Mouse (Mus musculus) hindbrain, embryonic 15.5 days (tissue): Measurements from ENCODE around the gene Vmn1r50. TPM values are rescaled to one million over a fixed set of nuclear protein-coding genes. Genes with fewer than 3 reads are reported as not detected.
"Not testable (repeated sequence)": the region's sequence is repeated elsewhere in the genome, so short reads cannot be mapped to it uniquely, and the experiment has no call there.

Experiments used
- ATAC-seq: fragments of 200-750 bp; cut with Nextera tagmentation; 2 replicates; pipeline ENCODE4 v1.8.0; 2017; ENCODE audit warnings: low read depth, moderate number of reproducible peaks, moderate TSS enrichment; ENCODE audit not compliant: low FRiP score
- H3K27ac ChIP-seq: fragments of 300-500 bp; sonication (generic); replicated peaks from 2 replicates; pipeline ENCODE4 v1.5.1; 2015; ENCODE audit warnings: mild to moderate bottlenecking, inconsistent platforms
- H3K27me3 ChIP-seq: fragments of 300-500 bp; sonication (generic); 2 replicates; pipeline ENCODE4 v1.6.1; 2015; ENCODE audit warnings: control low read depth, inconsistent platforms
- H3K36me3 ChIP-seq: fragments of 300-500 bp; sonication (generic); 2 replicates; pipeline ENCODE4 v1.6.1; 2015; ENCODE audit warnings: control low read depth, inconsistent platforms
- H3K4me1 ChIP-seq: fragments of 300-500 bp; sonication (generic); replicated peaks from 2 replicates; pipeline ENCODE4 v1.6.1; 2015; ENCODE audit warnings: control low read depth, inconsistent platforms
- H3K4me2 ChIP-seq: fragments of 300-500 bp; sonication (generic); 2 replicates; pipeline ENCODE4 v1.6.1; 2015; ENCODE audit warnings: moderate library complexity, mild to moderate bottlenecking, inconsistent platforms
- H3K4me3 ChIP-seq: fragments of 300-500 bp; sonication (generic); 2 replicates; pipeline ENCODE4 v1.5.1; 2015; ENCODE audit warnings: mild to moderate bottlenecking, inconsistent platforms
- H3K9ac ChIP-seq: fragments of 300-500 bp; sonication (generic); 2 replicates; pipeline ENCODE4 v1.6.1; 2015; ENCODE audit warnings: inconsistent platforms
- H3K9me3 ChIP-seq: fragments of 300-500 bp; sonication (generic); 2 replicates; pipeline ENCODE4 v1.6.1; 2016; ENCODE audit warnings: control low read depth, inconsistent platforms
- WGBS: fragments of 180-500 bp; shearing (Covaris S2); methylation state at CpG from one replicate; pipeline ENCODE4 v1.1.7; 2015; 5-methylcytosine and 5-hydroxymethylcytosine counted together
- polyA plus RNA-seq: library from polyadenylated mRNA; unstranded; fragments of >200 nt; fragmentation: Nextera tagmentation; extraction: Ambion mirVana; gene quantifications from 2 replicates; pipeline ENCODE4 v1.2.1, GENCODE M21; 2015

Gene Vmn1r50
- polyA plus RNA-seq: not detected in 2 replicates

DNA sequence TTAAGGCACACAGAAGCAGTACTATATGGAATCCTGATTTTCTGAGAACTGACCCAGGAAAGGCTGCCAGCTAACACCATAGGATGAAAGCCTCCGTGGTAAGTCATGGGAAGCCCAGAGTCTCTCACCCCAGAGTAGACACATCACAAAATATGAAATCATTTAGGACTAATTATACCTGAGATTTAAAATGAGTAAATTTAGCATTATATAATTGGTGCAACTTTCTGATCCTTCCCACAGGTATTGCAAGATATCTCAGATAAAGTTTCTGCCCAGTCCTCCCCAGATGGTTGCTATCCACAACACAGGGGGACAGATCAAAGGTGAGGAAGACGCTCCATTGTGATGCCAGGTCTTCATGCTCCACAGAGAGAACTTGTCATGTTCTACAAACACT is at the start of gene Vmn1r50:
TSS of gene Vmn1r50 (plus strand) at position 301 of the 400 bp plus-strand sequence.
- ATAC-seq: no peak
- no peak within 1 kb of the TSS for H3K9ac ChIP-seq
- H3K4me3 ChIP-seq: no peak within 1 kb of the TSS
- no peaks in the 10 kb centered on the region for H3K27me3 ChIP-seq
- no peaks in the 10 kb centered on the region for H3K4me1 ChIP-seq
- H3K9me3 ChIP-seq: no peaks in the 10 kb centered on the region
- no peak within 1 kb of the TSS for H3K4me2 ChIP-seq
- no peak within 1 kb of the TSS for H3K27ac ChIP-seq
- WGBS: 62% methylated on average over 2 of the region's 2 CpGs
- H3K36me3 ChIP-seq: no peaks in the 10 kb centered on the region

DNA sequence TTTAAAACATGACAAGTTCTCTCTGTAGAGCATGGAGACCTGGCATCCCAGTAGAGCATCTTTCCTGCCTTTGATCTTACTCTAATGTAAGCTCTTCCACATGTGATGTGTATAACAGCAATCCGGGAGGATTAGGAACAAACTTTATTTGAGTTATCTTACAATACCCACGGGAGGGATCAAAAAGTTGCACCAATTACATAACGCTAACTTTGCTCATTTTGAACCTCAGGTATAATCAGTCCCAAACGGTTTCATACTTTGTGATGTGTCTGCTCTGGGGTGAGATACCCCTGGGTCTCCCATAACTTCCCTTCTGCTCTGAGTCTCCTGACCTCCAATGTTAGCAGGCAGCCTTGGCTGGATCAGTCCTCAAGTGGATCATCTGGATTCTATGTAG is 22.8 kb upstream of the Vmn1r50 start, which contains the start of gene Vmn1r49:
TSS of gene Vmn1r49 (minus strand) at position 101 of the 400 bp plus-strand sequence.
- Histone ChIP-seq H3K9ac (no peak within 1 kb of the TSS), H3K27me3 (no peaks in the 10 kb centered on the region), H3K9me3 (no peaks in the 10 kb centered on the region), H3K4me2 (no peak within 1 kb of the TSS), H3K4me1 (no peaks in the 10 kb centered on the region), H3K36me3 (no peaks in the 10 kb centered on the region), H3K4me3 (no peak within 1 kb of the TSS), H3K27ac (no peak within 1 kb of the TSS)
- 85% methylated on average over 4 of the region's 4 CpGs for WGBS
- no peak for ATAC-seq

DNA sequence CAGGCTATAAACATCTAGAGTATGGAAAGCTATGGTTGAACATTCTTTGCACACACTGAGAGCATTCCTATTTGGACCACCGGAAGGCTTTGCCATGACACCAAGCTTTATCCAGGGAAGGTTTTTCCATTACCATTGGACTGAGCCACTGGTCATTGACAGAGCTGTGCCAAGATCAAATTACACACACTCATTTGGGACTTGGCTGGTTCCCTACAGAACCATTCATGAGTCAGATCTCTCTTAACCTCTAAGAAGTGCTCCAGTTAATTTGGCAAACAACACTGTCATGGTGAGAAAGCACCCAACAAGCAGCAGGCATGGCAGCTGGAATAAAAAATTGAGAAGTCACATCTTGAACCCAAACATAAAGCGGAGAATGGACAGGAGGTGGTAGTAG is 664 bp upstream of the Vmn1r50 start:
- no peak overlapping the region for H3K4me2 ChIP-seq
- no peaks in the 10 kb centered on the region for H3K9me3 ChIP-seq
- 90% methylated on average over 2 of the region's 2 CpGs for WGBS
- no peak overlapping the region for H3K9ac ChIP-seq
- no peak overlapping the region for H3K4me3 ChIP-seq
- no peaks in the 10 kb centered on the region for H3K27me3 ChIP-seq
- H3K36me3 ChIP-seq: no peaks in the 10 kb centered on the region
- no peaks in the 10 kb centered on the region for H3K4me1 ChIP-seq
- no peak for ATAC-seq
- H3K27ac ChIP-seq: no peak overlapping the region

DNA sequence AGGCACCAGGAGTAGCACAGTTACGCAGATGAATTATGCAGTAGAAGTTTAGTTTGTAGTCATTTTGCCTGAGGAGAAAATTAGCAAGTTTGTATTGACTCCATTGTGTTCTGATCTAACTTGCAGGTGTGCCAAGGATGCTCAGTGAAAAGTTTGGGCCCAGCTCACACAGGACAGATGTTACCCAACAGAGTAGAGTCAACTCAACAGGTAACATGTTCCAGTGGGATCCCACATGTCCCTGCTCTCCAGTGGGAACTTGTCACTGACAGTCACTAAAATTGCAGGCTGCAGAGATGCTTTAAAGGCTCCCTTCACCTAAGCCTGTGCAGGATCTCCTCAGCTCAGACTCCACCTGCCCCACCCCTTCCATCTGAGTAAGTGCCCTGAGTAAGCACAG is 21.1 kb downstream of the Vmn1r50 start, which contains the start of gene Vmn1r51:
TSS of gene Vmn1r51 (plus strand) at position 301 of the 400 bp plus-strand sequence.
- not testable (repeated sequence) for H3K9ac ChIP-seq, H3K36me3 ChIP-seq, H3K4me2 ChIP-seq, H3K9me3 ChIP-seq, H3K4me3 ChIP-seq, H3K27me3 ChIP-seq, ATAC-seq, H3K4me1 ChIP-seq, H3K27ac ChIP-seq
- WGBS: 96% methylated on average over 1 of the region's 1 CpGs

Other genes starting within 250 kb of the Vmn1r50 start
- not detected in 2 replicates for gene Vmn1r42, start 225.0 kb upstream of the Vmn1r50 start, polyA plus RNA-seq
- gene Vmn1r43, start 225.0 kb upstream of the Vmn1r50 start, polyA plus RNA-seq: not detected in 2 replicates
- not detected in 2 replicates for gene Vmn1r44, start 217.8 kb upstream of the Vmn1r50 start, polyA plus RNA-seq
- not detected in 2 replicates for gene Vmn1r45, start 160.8 kb upstream of the Vmn1r50 start, polyA plus RNA-seq
- not detected in 2 replicates for gene Vmn1r46, start 132.1 kb upstream of the Vmn1r50 start, polyA plus RNA-seq
- gene Vmn1r47, start 85.3 kb upstream of the Vmn1r50 start, polyA plus RNA-seq: not detected in 2 replicates
- not detected in 2 replicates for gene Vmn1r48, start 64.6 kb upstream of the Vmn1r50 start, polyA plus RNA-seq
- gene Vmn1r49, start 22.9 kb upstream of the Vmn1r50 start, polyA plus RNA-seq: not detected in 2 replicates
- gene Vmn1r51, start 21.2 kb downstream of the Vmn1r50 start, polyA plus RNA-seq: 0.05 TPM in 2 replicates
- gene Vmn1r52, start 73.4 kb downstream of the Vmn1r50 start, polyA plus RNA-seq: not detected in 2 replicates
- gene V1ra8, start 101.4 kb downstream of the Vmn1r50 start, polyA plus RNA-seq: not detected in 2 replicates
- not detected in 2 replicates for gene Vmn1r53, start 123.0 kb downstream of the Vmn1r50 start, polyA plus RNA-seq
- gene Vmn1r54, start 144.9 kb downstream of the Vmn1r50 start, polyA plus RNA-seq: not detected in 2 replicates
- gene BC048671, start 199.8 kb downstream of the Vmn1r50 start, polyA plus RNA-seq: not detected in 2 replicates
- gene Chst13, start 223.8 kb downstream of the Vmn1r50 start, polyA plus RNA-seq: 0.12 TPM in 1 of 2 replicates, not detected in the other
- not detected in 2 replicates for gene Uroc1, start 231.9 kb downstream of the Vmn1r50 start, polyA plus RNA-seq